Mouse (Mus musculus) CD4-positive helper T cell, adult 2 months (primary cell): Measurements from ENCODE around the gene Atoh7.

Experiments used
- DNase-seq: peaks from one replicate; pipeline ENCODE4 v3.0.0-alpha.2; 2012; ENCODE audit warnings: low read depth, missing footprints, low spot score

Atoh7 gene

DNA sequence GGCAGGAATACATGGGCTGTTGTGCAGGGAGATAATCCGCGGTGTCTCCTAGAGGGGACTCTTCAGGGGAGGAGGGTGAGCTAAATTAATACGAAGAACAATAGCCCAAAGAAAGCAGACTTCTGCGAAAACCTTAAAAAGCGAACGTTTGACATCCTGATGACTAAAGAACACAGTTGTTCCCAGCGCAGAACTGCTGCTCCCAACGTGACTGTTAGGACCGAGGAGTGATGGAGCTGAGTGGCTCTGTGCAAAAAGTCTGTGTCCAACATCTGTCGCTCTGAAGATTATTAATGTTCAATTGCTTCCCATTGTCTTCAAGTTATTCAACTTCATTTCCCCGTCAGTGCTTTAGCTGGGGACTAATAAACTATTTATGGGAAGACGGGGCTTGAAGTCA is 1.3 kb upstream of the Atoh7 start:
- no peak for DNase-seq

DNA sequence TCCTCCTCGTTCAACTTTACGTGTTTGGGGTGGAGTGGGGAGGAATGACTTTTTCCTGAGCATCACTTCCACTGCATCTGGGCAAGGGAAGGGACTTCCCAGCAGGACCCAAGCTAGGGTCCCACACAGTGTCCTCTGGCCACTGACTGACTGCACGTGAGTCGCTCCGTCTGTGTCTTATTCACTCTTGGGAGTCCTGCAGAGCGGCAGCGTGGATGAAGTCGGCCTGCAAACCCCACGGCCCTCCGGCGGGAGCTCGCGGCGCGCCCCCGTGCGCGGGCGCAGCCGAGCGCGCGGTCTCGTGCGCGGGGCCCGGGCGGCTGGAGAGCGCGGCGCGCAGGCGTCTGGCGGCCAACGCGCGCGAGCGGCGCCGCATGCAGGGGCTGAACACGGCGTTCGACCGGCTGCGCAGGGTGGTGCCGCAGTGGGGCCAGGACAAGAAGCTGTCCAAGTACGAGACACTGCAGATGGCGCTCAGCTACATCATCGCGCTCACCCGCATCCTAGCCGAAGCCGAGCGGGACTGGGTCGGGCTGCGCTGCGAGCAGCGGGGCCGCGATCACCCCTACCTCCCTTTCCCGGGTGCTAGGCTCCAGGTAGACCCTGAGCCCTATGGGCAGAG is 601 bp downstream of the Atoh7 start:
- DNase-seq = no peak

- no peak for DNase-seq
Observed at GRCm38 (mm10) chr10:63100657-63101056, 1.2 kb downstream of the Atoh7 start.

- DNase-seq = peak; percentile 45
Observed at GRCm38 (mm10) chr10:63113027-63113604, 13.7 kb downstream of the Atoh7 start.

GRCm38 (mm10) chr10:63113716-63114360 is 14.4 kb downstream of the Atoh7 start:
- no peak for DNase-seq

DNA sequence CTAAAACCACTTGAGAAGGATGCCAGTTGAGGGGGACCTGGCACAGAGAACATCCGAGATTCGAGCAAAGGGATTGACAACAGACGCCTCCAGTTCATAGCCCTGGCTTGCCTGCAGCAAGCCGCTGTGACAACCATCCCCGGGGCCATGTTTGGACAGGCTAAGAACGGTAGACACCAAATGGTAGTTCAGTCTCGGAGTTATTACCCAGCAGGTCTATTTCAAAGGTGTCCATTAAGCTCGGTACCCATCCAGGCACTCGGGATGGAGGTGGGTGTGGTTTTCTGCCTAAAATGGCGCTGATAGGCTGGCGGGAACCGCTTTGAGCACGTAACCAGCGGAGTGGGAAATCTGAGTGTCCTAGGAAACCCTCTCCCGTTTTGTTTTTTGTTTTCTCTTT is 16.4 kb downstream of the Atoh7 start:
- no peak for DNase-seq

- DNase-seq = no peak
Observed at GRCm38 (mm10) chr10:63116376-63116775, 16.9 kb downstream of the Atoh7 start.

DNA sequence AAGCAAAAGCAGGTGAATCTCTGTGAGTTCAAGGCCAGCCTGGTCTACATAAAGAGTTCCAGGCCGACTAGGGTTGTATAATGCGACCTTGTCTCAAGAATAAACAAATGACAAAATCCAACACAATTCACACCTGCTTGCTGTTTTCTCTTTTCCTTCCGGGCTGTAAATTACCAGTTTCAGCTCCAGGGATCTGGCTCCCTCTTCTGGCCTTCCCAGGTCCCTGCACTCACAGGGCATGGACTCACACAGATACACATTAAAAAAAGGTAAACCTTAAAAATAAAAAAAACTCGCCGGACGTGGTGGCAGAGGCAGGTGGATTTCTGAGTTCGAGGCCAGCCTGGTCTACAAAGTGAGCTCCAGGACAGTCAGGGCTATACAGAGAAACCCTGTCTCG is 18.1 kb downstream of the Atoh7 start:
- DNase-seq = no peak

DNA sequence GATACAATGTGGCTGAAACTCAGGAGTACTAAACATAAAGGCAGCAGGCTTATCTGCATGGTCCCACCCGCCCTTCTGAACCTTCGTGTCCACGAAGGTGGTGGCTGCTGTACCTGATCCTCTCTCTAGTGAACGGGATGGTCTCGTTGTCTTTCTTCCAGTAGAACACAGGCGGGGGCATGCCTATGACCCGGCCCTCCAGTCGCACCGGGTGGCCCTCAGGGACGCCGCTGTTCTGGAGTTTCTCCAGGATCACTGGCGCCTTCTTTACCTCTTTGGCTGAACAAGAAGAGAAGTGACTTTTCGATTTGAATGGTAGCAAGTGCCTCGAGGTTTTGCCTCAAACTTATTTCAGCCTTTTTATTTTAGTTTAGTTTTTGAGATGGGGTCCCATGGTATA is 20.5 kb downstream of the Atoh7 start:
- DNase-seq = no peak

DNA sequence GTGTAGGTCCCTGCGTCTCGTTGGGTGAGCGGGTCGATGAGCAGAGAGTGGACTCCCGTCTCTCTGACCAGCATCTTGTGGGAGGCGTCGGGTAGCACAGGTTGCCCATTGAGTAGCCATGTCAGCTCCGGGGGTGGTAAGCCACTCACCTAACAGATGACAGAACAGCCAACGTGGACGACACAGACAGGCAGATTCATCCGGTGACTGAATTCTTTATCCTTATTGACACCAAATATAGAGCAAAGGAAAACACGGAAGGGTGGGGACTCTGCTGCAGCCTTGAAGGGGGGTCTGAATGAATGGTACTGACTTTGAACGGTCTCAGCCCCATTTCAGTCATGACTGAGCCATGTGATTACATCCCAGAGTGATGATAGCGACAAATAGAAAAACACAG is 22.5 kb downstream of the Atoh7 start:
- no peak for DNase-seq

DNA sequence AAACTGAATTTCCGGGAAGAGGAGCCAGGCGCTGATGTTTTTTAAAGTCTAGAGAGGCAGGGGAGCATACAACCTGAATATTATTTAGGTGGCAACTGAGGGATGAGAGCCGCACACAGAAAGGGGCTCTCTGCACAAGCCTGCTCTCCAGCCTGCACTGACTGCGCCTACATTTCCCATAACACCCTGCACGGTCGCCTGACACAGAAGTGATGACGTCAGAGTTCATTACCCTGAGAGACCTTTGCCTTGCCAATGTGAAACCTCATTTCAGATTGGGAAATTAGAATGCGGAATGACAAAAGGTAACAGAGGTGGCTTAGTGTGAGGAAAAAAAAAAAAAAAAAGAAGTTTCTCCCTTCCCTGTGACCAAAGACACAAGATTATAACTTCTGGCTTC is 23.1 kb downstream of the Atoh7 start:
- DNase-seq = no peak

DNA sequence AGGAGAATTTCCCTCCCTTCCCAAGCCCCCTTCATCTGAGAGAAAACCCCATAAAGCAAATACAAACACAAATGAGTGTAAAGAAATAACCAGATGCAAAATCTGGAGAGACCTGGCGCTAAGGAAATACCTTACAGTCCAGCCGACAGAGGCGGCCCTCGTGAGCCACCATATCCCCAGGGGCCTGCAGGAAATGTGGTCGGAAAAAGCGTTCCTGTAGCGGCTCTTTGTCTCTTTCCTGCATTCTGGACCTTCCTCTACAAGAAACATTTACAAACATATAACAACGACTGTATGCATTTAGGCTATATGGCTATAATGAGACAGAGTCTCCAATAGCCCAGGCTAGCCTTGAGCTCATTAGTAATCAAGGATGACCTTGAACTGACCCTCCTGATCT is 23.7 kb downstream of the Atoh7 start:
- no peak for DNase-seq

- DNase-seq = no peak
Observed at GRCm38 (mm10) chr10:63124016-63124415, 24.6 kb downstream of the Atoh7 start.

DNA sequence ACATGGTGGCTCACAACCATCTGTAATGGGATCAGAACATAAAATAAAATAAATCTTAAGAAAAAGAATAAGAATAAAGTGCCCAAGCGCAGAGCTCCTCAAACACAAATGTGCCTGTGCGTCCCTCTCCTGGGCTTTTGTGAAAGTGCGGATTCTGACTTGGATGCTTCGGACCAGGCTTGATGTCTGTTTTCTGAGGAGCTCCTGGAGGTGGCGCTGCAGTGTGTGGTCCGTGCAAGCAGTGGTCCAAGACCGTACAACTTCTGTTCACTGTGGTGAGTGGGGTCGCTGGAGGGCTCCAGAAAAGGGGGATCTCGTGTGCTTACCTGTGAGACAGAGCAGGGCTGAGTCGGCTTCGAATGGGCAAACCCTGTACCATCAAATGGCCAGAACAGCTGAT is 25.9 kb downstream of the Atoh7 start:
- DNase-seq = no peak

- DNase-seq = no peak
Observed at GRCm38 (mm10) chr10:63126116-63126515, 26.7 kb downstream of the Atoh7 start.

DNA sequence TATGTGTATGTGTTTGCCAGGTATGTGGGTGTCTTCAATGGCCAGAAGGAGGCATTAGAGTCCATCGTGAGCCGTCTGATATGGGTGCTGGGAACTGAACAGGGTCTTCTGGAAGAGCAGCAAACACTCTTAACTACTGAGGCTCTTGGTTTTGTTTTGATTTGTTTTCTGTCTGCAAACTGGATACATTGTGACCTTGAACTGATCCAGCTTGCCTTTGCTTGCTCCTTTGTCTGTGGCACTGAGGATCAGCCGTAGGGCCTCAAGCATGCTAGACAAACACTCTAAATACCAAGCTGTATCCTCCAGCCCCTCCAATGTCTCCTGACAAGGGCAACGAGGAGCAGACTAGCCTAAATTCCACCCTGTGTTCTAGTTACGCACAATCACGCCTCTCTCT is 27.7 kb downstream of the Atoh7 start:
- DNase-seq = no peak

GRCm38 (mm10) chr10:63128256-63128655 is 28.8 kb downstream of the Atoh7 start:
- DNase-seq = no peak

DNA sequence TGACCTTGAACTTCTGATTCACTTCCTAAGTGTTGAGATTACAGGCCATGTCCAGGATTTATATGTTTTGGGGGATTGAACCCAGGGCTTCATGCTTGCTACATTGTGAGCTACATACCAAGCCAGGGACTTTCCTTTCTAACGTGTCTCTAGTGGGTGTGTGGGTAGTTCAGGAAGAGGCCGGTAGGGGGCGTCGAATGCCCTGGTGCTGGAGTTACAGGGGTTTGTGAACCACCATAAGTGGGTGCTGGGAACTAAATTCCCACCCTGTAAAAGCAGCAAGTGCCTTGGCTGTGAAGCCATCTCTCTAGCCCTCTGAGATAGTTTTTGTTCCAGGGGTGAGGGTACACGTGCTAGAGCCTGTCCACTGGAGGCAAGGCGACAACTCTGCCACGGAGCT is 31.0 kb downstream of the Atoh7 start:
- DNase-seq = no peak

DNA sequence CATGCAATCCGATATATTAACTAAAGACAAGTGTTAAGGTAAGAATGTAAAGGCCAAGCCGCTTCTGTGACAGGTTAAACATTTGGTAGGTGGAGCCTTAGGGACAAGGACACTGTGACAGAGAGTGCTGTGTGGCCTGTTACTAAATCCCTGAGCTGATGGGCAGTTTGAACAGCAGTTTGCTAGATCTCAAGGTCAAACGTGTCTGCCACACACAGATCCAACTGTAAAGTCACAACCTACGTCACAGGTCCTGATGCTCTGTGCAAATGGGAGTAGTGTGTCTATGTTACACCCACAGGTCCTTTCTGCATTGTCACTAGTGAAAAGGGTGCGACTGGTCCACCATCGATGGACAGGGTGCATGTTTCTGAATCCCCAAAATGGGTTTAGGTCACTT is 32.9 kb downstream of the Atoh7 start:
- DNase-seq = no peak

DNA sequence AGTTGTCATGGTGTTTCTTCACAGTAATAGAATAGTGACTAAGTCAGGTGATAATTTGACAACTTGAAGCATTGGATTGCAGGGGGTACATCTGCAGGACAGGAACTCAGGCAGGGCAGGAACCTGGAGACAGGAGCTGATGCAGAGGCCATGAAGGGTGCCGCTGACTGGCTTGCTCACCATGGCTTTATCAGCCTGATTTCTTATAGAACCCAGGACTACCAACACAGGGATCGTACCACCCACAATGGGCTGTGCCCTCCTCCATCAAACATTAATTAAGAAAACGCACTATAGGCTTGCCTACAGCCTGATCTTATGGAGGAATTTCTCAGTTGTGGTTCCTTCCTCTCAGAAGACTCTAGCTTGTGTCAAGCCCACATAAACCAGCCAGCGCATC is 33.9 kb downstream of the Atoh7 start:
- DNase-seq = no peak

GRCm38 (mm10) chr10:63135680-63136079 is 36.2 kb downstream of the Atoh7 start:
- DNase-seq = no peak

GRCm38 (mm10) chr10:63136436-63136835 is 37.0 kb downstream of the Atoh7 start:
- no peak for DNase-seq

DNA sequence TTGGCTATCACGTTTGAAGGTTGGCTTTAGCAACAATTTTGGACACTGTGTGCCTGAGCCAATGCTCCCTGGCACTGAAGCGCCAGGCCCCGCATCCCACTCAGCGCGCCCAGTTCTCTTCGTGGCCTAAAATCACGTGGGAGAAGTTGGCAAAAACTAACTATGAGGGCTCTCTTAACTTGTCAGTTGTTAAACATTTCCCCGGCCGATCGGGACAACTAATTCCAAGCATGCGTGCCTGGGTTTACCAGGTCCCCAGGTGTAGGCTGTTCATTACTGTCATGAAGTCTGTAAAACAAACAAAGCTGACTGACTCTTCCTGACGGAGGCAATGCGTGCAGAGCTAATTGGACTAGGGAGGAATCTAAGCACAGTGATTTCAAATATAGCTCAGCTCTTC is 43.2 kb downstream of the Atoh7 start:
- no peak for DNase-seq
